Mouse (Mus musculus) R1 (cell line): ENCODE measurements at regions not wholly inside any gene's neighbourhood (a gene's known extent, or its start where the extent isn't known, plus 50 kb on each side); places are given as distances from the start of the nearest gene placed in this dataset.

Experiments
- DNase-seq: peaks from one replicate; pipeline ENCODE4 v3.0.0-alpha.2; 2018; ENCODE audit warnings: low read depth, low spot score

GRCm38 (mm10) chr2:72886250-72886649 lies 94.0 kb downstream of the Sp3 start:
- DNase-seq = no peak
